Mouse (Mus musculus) skeletal muscle tissue, adult 2 months (tissue): ENCODE results near the gene Col15a1.

Experiments
- DNase-seq: peaks from one replicate; pipeline ENCODE4 v3.0.0-alpha.2; 2012; ENCODE audit warnings: low read depth, low spot score

The Col15a1 gene

DNA sequence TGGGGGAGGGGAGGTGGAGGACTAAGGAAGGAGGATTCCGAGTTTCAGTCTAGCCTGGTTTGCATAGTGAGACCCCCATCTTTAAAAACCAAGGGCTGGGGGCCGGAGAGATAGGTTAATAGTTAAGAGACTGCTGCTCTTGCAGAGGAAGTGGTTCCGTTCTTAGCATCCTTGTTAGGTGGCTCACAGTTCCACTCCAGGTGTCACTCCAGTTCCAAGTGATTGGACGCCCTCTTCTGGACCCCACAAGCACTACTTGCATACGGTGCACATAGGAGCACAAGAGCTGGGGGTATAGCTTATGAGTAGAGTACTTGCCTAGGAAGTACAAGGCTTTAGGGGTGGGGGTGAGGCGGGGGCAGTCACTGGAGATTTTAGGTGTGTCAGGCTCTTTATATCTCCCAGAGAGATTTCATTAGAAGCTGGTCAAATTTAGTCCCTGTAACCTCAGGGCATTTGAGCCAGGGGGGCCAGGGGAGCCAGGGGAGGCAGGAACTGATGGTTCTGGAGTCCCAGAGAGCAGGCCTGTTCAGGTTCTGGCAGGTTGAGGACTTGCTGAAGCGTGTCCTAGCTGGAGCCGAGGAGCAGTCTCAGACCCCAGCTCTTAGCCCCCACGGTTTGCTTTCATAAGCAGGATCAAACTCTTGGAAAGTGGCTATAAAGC lies 143.6 kb downstream of the Col15a1 start:
- peak; percentile 56 for DNase-seq

- DNase-seq = peak; percentile 38
These were observed 144.2 kb downstream of the Col15a1 start for GRCm38 (mm10) chr4:47352061-47352661.

GRCm38 (mm10) chr4:47352803-47353388 lies 144.9 kb downstream of the Col15a1 start, which contains the start of gene Tgfbr1:
Tgfbr1 (plus strand) TSS chr4:47353222.
- peak; percentile 97 for DNase-seq

- no peak for DNase-seq
These were observed 145.6 kb downstream of the Col15a1 start for GRCm38 (mm10) chr4:47353416-47354111.

DNA sequence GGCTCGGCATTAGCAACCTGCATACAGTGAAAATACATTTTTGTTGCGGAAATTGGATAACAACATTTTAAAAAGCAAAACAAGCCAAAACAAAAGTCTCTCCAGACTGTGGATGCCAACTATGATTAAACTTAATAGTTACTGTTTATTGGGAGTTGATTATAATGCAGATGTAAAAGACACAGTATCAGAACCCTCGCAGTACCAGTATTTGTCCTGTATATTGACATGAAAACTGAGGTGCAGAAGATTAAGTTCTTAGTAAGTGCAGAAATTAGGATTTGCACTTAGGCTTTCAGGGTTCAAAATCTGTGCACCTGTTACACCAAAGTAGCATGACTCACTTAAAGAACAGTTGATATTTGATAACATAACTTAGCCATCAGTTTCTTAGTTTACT lies 146.3 kb downstream of the Col15a1 start:
- DNase-seq = no peak

- DNase-seq = no peak
These were observed 154.7 kb downstream of the Col15a1 start for GRCm38 (mm10) chr4:47362662-47363061.
